ENCODE assay signal across 7 mouse cellular contexts in genomic region chr17:73075238-73075890, GRCm38 (mm10). TPM values are rescaled to one million over a fixed set of nuclear protein-coding genes. Genes with fewer than 3 reads are reported as not detected.
DNase-seq lines count a peak whose midpoint lies in the region; ATAC-seq lines count a peak whose summit lies in the region.

No protein-coding gene starts in this region.

- no peak for ATAC-seq in inflammation-experienced regulatory T-cells, adult 6 months

- DNase-seq in layer of hippocampus, adult 11-12 months (ENCODE audit: low spot score), result peak; percentile 56
- no peak for DNase-seq in layer of hippocampus, postnatal 10 days (ENCODE audit: low spot score in 2 of 2)
- DNase-seq in brain, embryonic 18.5 days (ENCODE audit: low read depth, low spot score), result peak; percentile 32
- peak; percentile 56 to 83 for DNase-seq in frontal cortex, adult 2 months (ENCODE audit: extremely low spot score in 1 of 2, low spot score in 1 of 2)
- DNase-seq in left cerebral cortex, postnatal 36 days (ENCODE audit: low spot score in 2 of 2), result peak; percentile 38 to 42
- DNase-seq in adrenal gland, postnatal 14 days, result no peak

- intact Hi-C loops in left cerebral cortex, postnatal 36 days (cut with DNase I), result no loop called here

RNA-seq across cellular contexts. Expression of gene Lclat1, which starts 32.4 kb away (rescaled TPM):
- total RNA-seq in layer of hippocampus, postnatal 10 days (2021), result 10 to 100 TPM; 35.5 to 39.9 TPM
- polyA plus RNA-seq in frontal cortex, adult 2 months (2012; rRNA removed), result 20.5 and 21.7 TPM in 2 replicates
- total RNA-seq in left cerebral cortex, postnatal 36 days (2021), result 10 to 100 TPM; 36.9 to 42.0 TPM
- total RNA-seq in adrenal gland, postnatal 14 days (2021), result 36.7 and 43.8 TPM in 2 replicates
- 10 to 100 TPM; 53.4 to 55.6 (median 53.7) TPM for polyA plus RNA-seq in inflammation-experienced regulatory T-cells, adult 6 months (2017; shearing (Covaris generic))

Comparison
In these comparisons a context has a peak if more than half of its experiments do, and no peak if none do; other contexts are left out.
1. DNase-seq: peak in layer of hippocampus, adult 11-12 months (single experiment), brain, embryonic 18.5 days (single experiment), frontal cortex, adult 2 months (2 of 2) and left cerebral cortex, postnatal 36 days (2 of 2); none in layer of hippocampus, postnatal 10 days (0 of 2) and adrenal gland, postnatal 14 days (single experiment).